Mouse (Mus musculus): Measurements from ENCODE around the gene Rab30. TPM values are rescaled to one million over a fixed set of nuclear protein-coding genes. Genes with fewer than 3 reads are reported as not detected.

Gene Rab30
- polyA plus RNA-seq, 1 experiment from 2014 or later, result 6.6 TPM

- Histone ChIP-seq H3K27ac (ENCODE audit: low read depth, low read length) (no peak overlapping the region), H3K27me3 (ENCODE audit: control insufficient read depth, insufficient read depth, low read length) (no peaks in the 10 kb centered on the region), H3K36me3 (ENCODE audit: control insufficient read depth, insufficient read depth, low read length) (no peaks in the 10 kb centered on the region), H3K4me1 (ENCODE audit: control insufficient read depth, insufficient read depth, low read length) (no peaks in the 10 kb centered on the region), H3K4me3 (ENCODE audit: low read length) (no peak overlapping the region), H3K4me2 (replicated peaks; ENCODE audit: low read depth, low read length) (no peak overlapping the region), H3K9me3 (ENCODE audit: control insufficient read depth, low read length) (no peaks in the 10 kb centered on the region), H3K9ac (ENCODE audit: low read depth, low read length) (no peak overlapping the region)
- ATAC-seq (ENCODE audit: low FRiP score, low TSS enrichment), result no peak
- 84% methylated on average over 5 of the region's 5 CpGs for WGBS
Measured at GRCm38 (mm10) chr7:92887230-92887629, 145.8 kb downstream of the Rab30 start.

- no peak overlapping the region for H3K9ac ChIP-seq (ENCODE audit: low read depth, low read length)
- ATAC-seq (ENCODE audit: low FRiP score, low TSS enrichment), result no peak
- no peak overlapping the region for H3K27ac ChIP-seq (ENCODE audit: low read depth, low read length)
- H3K27me3 ChIP-seq (ENCODE audit: control insufficient read depth, insufficient read depth, low read length), result no peaks in the 10 kb centered on the region
- no peaks in the 10 kb centered on the region for H3K36me3 ChIP-seq (ENCODE audit: control insufficient read depth, insufficient read depth, low read length)
- no peak overlapping the region for H3K4me3 ChIP-seq (ENCODE audit: low read length)
- no peak overlapping the region for H3K4me2 ChIP-seq (replicated peaks; ENCODE audit: low read depth, low read length)
- no peaks in the 10 kb centered on the region for H3K4me1 ChIP-seq (ENCODE audit: control insufficient read depth, insufficient read depth, low read length)
- 26% methylated on average over 1 of the region's 1 CpGs for WGBS
- 0 out of 2 replicates have a peak, but pooled peaks cover 2% of the 10 kb centered on the region for H3K9me3 ChIP-seq (ENCODE audit: control insufficient read depth, low read length)
Measured at GRCm38 (mm10) chr7:92890211-92890610, 148.8 kb downstream of the Rab30 start.

- no peaks in the 10 kb centered on the region for H3K36me3 ChIP-seq (ENCODE audit: control insufficient read depth, insufficient read depth, low read length)
- no peak overlapping the region for H3K9ac ChIP-seq (ENCODE audit: low read depth, low read length)
- no peaks in the 10 kb centered on the region for H3K4me1 ChIP-seq (ENCODE audit: control insufficient read depth, insufficient read depth, low read length)
- no peaks in the 10 kb centered on the region for H3K27me3 ChIP-seq (ENCODE audit: control insufficient read depth, insufficient read depth, low read length)
- no peak overlapping the region for H3K27ac ChIP-seq (ENCODE audit: low read depth, low read length)
- no peak overlapping the region for H3K4me3 ChIP-seq (ENCODE audit: low read length)
- H3K4me2 ChIP-seq (replicated peaks; ENCODE audit: low read depth, low read length), result no peak overlapping the region
- ATAC-seq (ENCODE audit: low FRiP score, low TSS enrichment), result no peak
- whole genome bisulfite sequencing, result 30% methylated on average over 4 of the region's 4 CpGs
- H3K9me3 ChIP-seq (ENCODE audit: control insufficient read depth, low read length), result 0 out of 2 replicates have a peak, but pooled peaks cover 2% of the 10 kb centered on the region
Measured at GRCm38 (mm10) chr7:92890618-92891230, 149.3 kb downstream of the Rab30 start.

- H3K4me1 ChIP-seq (ENCODE audit: control insufficient read depth, insufficient read depth, low read length), result no peaks in the 10 kb centered on the region
- WGBS, result 64% methylated on average over 3 of the region's 3 CpGs
- H3K27ac ChIP-seq (ENCODE audit: low read depth, low read length), result no peak overlapping the region
- ATAC-seq (ENCODE audit: low FRiP score, low TSS enrichment), result no peak
- H3K9ac ChIP-seq (ENCODE audit: low read depth, low read length), result no peak overlapping the region
- H3K27me3 ChIP-seq (ENCODE audit: control insufficient read depth, insufficient read depth, low read length), result no peaks in the 10 kb centered on the region
- H3K4me2 ChIP-seq (replicated peaks; ENCODE audit: low read depth, low read length), result no peak overlapping the region
- H3K9me3 ChIP-seq (ENCODE audit: control insufficient read depth, low read length), result 0 out of 2 replicates have a peak, but pooled peaks cover 2% of the 10 kb centered on the region
- no peaks in the 10 kb centered on the region for H3K36me3 ChIP-seq (ENCODE audit: control insufficient read depth, insufficient read depth, low read length)
- no peak overlapping the region for H3K4me3 ChIP-seq (ENCODE audit: low read length)
Measured at GRCm38 (mm10) chr7:92893478-92893877, 152.1 kb downstream of the Rab30 start.

Other genes starting within 250 kb of the Rab30 start
- 55.2 and 59.6 TPM in 2 replicates for gene Ccdc90b, start 180.5 kb upstream of the Rab30 start, polyA plus RNA-seq (2014; fragmentation: Nextera tagmentation; extraction: Ambion mirVana)
- gene Ankrd42, start 104.5 kb upstream of the Rab30 start, polyA plus RNA-seq (2014; fragmentation: Nextera tagmentation; extraction: Ambion mirVana), result 3.9 and 6.6 TPM in 2 replicates
- 20.8 and 22.6 TPM in 2 replicates for gene Pcf11, start 71.7 kb upstream of the Rab30 start, polyA plus RNA-seq (2014; fragmentation: Nextera tagmentation; extraction: Ambion mirVana)
- 10.4 and 17.6 TPM in 2 replicates for gene Ddias, start 132.6 kb downstream of the Rab30 start, polyA plus RNA-seq (2014; fragmentation: Nextera tagmentation; extraction: Ambion mirVana)
- 21.5 and 24.2 TPM in 2 replicates for gene Prcp, start 132.9 kb downstream of the Rab30 start, polyA plus RNA-seq (2014; fragmentation: Nextera tagmentation; extraction: Ambion mirVana)